Mouse (Mus musculus): ENCODE results near the gene Babam2.

GRCm38 (mm10) chr5:32017686-32018085 lies 320.2 kb downstream of the Babam2 start:
- TF ChIP-seq GATA1 (IDR thresholded peaks at IDR 0.05; ENCODE audit: borderline replicate concordance, low read length) (no peak), CTCF (IDR thresholded peaks at IDR 0.05; ENCODE audit: low read depth, low read length) (no peak), TAL1 (conservative IDR thresholded peaks at IDR 0.05; ENCODE audit: low read depth, low read length) (no peak), GATA2 (IDR thresholded peaks at IDR 0.05; ENCODE audit: borderline replicate concordance, low read depth, low read length) (no peak), POLR2AphosphoS5 (IDR thresholded peaks at IDR 0.05; ENCODE audit: insufficient replicate concordance, low read depth, low read length) (no peak)
